ENCODE assay signal across 9 mouse cellular contexts in genomic region chr17:75617280-75617679, GRCm38 (mm10).
A peak's percentile ranks its signal among the peaks of the same experiment; 100 is the strongest.
DNase-seq lines count a peak whose midpoint lies in the region; ATAC-seq and TF ChIP-seq lines count a peak whose summit lies in the region.
"Had no signal": no experiment of that assay in that cellular context is flagged by ENCODE, and none has a peak within 500 bp of the region (broad histone marks: within the 10 kb centered on the region; RNA-seq: fewer than 3 reads in every experiment).

No protein-coding gene starts in this region.

- no peaks in the 10 kb centered on the region for H3K36me3 ChIP-seq in lung, embryonic 14.5 days (ENCODE audit: insufficient read depth)
- no peaks in the 10 kb centered on the region for H3K36me3 ChIP-seq in forebrain, embryonic 13.5 days (ENCODE audit: poor library complexity, severe bottlenecking)
- no peaks in the 10 kb centered on the region for H3K36me3 ChIP-seq in midbrain, embryonic 15.5 days (replicated peaks)
- H3K36me3 ChIP-seq: limb, embryonic 15.5 days had no signal

- H3K4me2 ChIP-seq in lung, embryonic 14.5 days = no peak overlapping the region
- peak overlapping the region; percentile 18; the same call in 1 of the 2 replicates for H3K4me2 ChIP-seq in forebrain, embryonic 13.5 days
- peak overlapping the region; percentile 34 for H3K4me2 ChIP-seq in midbrain, embryonic 15.5 days
- H3K4me2 ChIP-seq: limb, embryonic 15.5 days had no signal

- peak; percentile 81 for DNase-seq in lung, embryonic 14.5 days
- DNase-seq in lung, adult 2 months = no peak
- peak; percentile 87 for DNase-seq in brain, embryonic 14.5 days (ENCODE audit: low read depth)
- DNase-seq in kidney, postnatal 14 days = peak; percentile 21
- DNase-seq in thymus, postnatal 4 days = no peak

- TF ChIP-seq POLR2A in lung, adult 2 months (IDR thresholded peaks at IDR 0.05; ENCODE audit: borderline replicate concordance, extremely low read depth, low read depth, low read length) = no peak
- TF ChIP-seq POLR2A in brain, embryonic 14.5 days (IDR thresholded peaks at IDR 0.05; ENCODE audit: borderline replicate concordance, extremely low read depth, insufficient read depth, insufficient read length, poor library complexity, severe bottlenecking) = no peak

- TF ChIP-seq CTCF in lung, embryonic 14.5 days (IDR thresholded peaks at IDR 0.05; ENCODE audit: low read depth) = peak; percentile 67
- TF ChIP-seq CTCF in lung, adult 2 months (IDR thresholded peaks at IDR 0.05; ENCODE audit: insufficient read depth, low read length) = no peak
- peak; percentile 65; the same call in 1 of the 2 replicates for TF ChIP-seq CTCF in brain, embryonic 14.5 days (IDR thresholded peaks at IDR 0.05; ENCODE audit: borderline replicate concordance, extremely low read depth, insufficient read depth, insufficient read length)

- H3K27me3 ChIP-seq in lung, embryonic 14.5 days (ENCODE audit: insufficient read depth, low read length) = no peaks in the 10 kb centered on the region
- no peaks in the 10 kb centered on the region for H3K27me3 ChIP-seq in forebrain, embryonic 13.5 days
- no peaks in the 10 kb centered on the region for H3K27me3 ChIP-seq in midbrain, embryonic 15.5 days (replicated peaks)

- H3K4me3 ChIP-seq in lung, embryonic 14.5 days (ENCODE audit: low read depth, low read length) = no peak overlapping the region
- H3K4me3 ChIP-seq in lung, adult 2 months (replicated peaks; ENCODE audit: extremely low read depth, low read depth, low read length) = no peak overlapping the region
- no peak overlapping the region for H3K4me3 ChIP-seq in forebrain, embryonic 13.5 days
- H3K4me3 ChIP-seq in midbrain, embryonic 15.5 days = no peak overlapping the region
- H3K4me3 ChIP-seq: limb, embryonic 15.5 days had no signal

- H3K27ac ChIP-seq in lung, embryonic 14.5 days (ENCODE audit: low read depth) = no peak overlapping the region
- H3K27ac ChIP-seq in forebrain, embryonic 13.5 days = no peak overlapping the region
- H3K27ac ChIP-seq in midbrain, embryonic 15.5 days = no peak overlapping the region
- H3K27ac ChIP-seq: limb, embryonic 15.5 days had no signal

- H3K9ac ChIP-seq in lung, embryonic 14.5 days = no peak overlapping the region
- no peak overlapping the region for H3K9ac ChIP-seq in forebrain, embryonic 13.5 days
- H3K9ac ChIP-seq in midbrain, embryonic 15.5 days = no peak overlapping the region
- H3K9ac ChIP-seq: limb, embryonic 15.5 days had no signal

- 0 out of 2 replicates have a peak, but pooled peaks have one; percentile 41 for ATAC-seq in lung, embryonic 14.5 days (ENCODE audit: insufficient read depth)
- peak; percentile 87 for ATAC-seq in forebrain, embryonic 13.5 days
- ATAC-seq in midbrain, embryonic 15.5 days (replicated peaks) = peak; percentile 84
- ATAC-seq in erythroblast, adult 5-6 weeks (replicated peaks; ENCODE audit: low FRiP score, poor library complexity, severe bottlenecking) = no peak

- no peaks in the 10 kb centered on the region for H3K9me3 ChIP-seq in lung, embryonic 14.5 days (ENCODE audit: low read depth, low read length)
- H3K9me3 ChIP-seq in forebrain, embryonic 13.5 days (replicated peaks) = no peaks in the 10 kb centered on the region
- H3K9me3 ChIP-seq in midbrain, embryonic 15.5 days = no peaks in the 10 kb centered on the region
- H3K9me3 ChIP-seq: limb, embryonic 15.5 days had no signal

- H3K4me1 ChIP-seq in lung, embryonic 14.5 days (ENCODE audit: insufficient read depth) = no peaks in the 10 kb centered on the region
- H3K4me1 ChIP-seq in lung, adult 2 months (ENCODE audit: control insufficient read depth, insufficient read depth, low read length) = no peaks in the 10 kb centered on the region
- no peaks in the 10 kb centered on the region for H3K4me1 ChIP-seq in forebrain, embryonic 13.5 days
- 0 out of 2 replicates have a peak, but pooled peaks cover 2% of the 10 kb centered on the region for H3K4me1 ChIP-seq in midbrain, embryonic 15.5 days
- H3K4me1 ChIP-seq: limb, embryonic 15.5 days had no signal

- WGBS in lung, embryonic 14.5 days = 16% methylated on average over 6 of the region's 6 CpGs
- whole genome bisulfite sequencing in lung, adult 2 months = 16% methylated on average over 6 of the region's 6 CpGs
- WGBS in forebrain, embryonic 13.5 days = 10% methylated on average over 6 of the region's 6 CpGs
- 13% methylated on average over 6 of the region's 6 CpGs for WGBS in midbrain, embryonic 15.5 days

Comparison
In these comparisons a context has a peak if more than half of its experiments do, and no peak if none do; other contexts are left out.
1. DNase-seq: peak in lung, embryonic 14.5 days (single experiment), brain, embryonic 14.5 days (single experiment) and kidney, postnatal 14 days (single experiment); none in lung, adult 2 months (single experiment) and thymus, postnatal 4 days (single experiment).